Mouse (Mus musculus) heart, postnatal 0 days (tissue): ENCODE data around the gene Nrp1. TPM values are rescaled to one million over a fixed set of nuclear protein-coding genes. Genes with fewer than 3 reads are reported as not detected.
A peak's percentile ranks its signal among the peaks of the same experiment; 100 is the strongest.

Source experiments
- ATAC-seq: fragments of 200-750 bp; cut with Nextera tagmentation; 2 replicates; pipeline ENCODE4 v1.8.0; 2017; ENCODE audit warnings: low read depth, moderate number of reproducible peaks, moderate library complexity; ENCODE audit not compliant: insufficient read depth
- DNase-seq: peaks from one replicate; pipeline ENCODE4 v3.0.0-alpha.2; 2016; ENCODE audit warnings: low spot score
- H3K27ac ChIP-seq: fragments of 300-500 bp; sonication (generic); 2 replicates; pipeline ENCODE4 v1.5.1; 2014; ENCODE audit warnings: low read depth, mild to moderate bottlenecking
- H3K27me3 ChIP-seq: fragments of 300-500 bp; sonication (generic); 2 replicates; pipeline ENCODE4 v1.6.1; 2014; ENCODE audit warnings: low read length, mixed read lengths; ENCODE audit not compliant: control insufficient read depth, insufficient read depth
- H3K36me3 ChIP-seq: fragments of 300-500 bp; sonication (generic); replicated peaks from 2 replicates; pipeline ENCODE4 v1.6.1; 2014; ENCODE audit warnings: low read length, mixed read lengths; ENCODE audit not compliant: control insufficient read depth, insufficient read depth
- H3K4me1 ChIP-seq: fragments of 300-500 bp; sonication (generic); 2 replicates; pipeline ENCODE4 v1.6.1; 2014; ENCODE audit warnings: antibody characterized with exemption; ENCODE audit not compliant: control insufficient read depth, insufficient read depth
- H3K4me2 ChIP-seq: fragments of 300-500 bp; sonication (generic); 2 replicates; pipeline ENCODE4 v1.6.1; 2014; ENCODE audit warnings: low read depth, mild to moderate bottlenecking, low read length, moderate library complexity
- H3K4me3 ChIP-seq: fragments of 300-500 bp; sonication (generic); 2 replicates; pipeline ENCODE4 v1.5.1; 2014; ENCODE audit warnings: low read depth, low read length
- H3K9ac ChIP-seq: fragments of 300-500 bp; sonication (generic); replicated peaks from 2 replicates; pipeline ENCODE4 v1.6.1; 2014; ENCODE audit warnings: low read depth, low read length, mixed read lengths
- H3K9me3 ChIP-seq: fragments of 300-500 bp; sonication (generic); replicated peaks from 2 replicates; pipeline ENCODE4 v1.6.1; 2016; ENCODE audit warnings: low read length; ENCODE audit not compliant: control insufficient read depth
- CTCF ChIP-seq: IDR thresholded peaks from 2 replicates; pipeline ENCODE4 v1.5.1; 2016; ENCODE audit warnings: antibody characterized with exemption, control low read depth, low read depth
- EP300 ChIP-seq: IDR thresholded peaks from 2 replicates; pipeline ENCODE4 v1.6.1; 2016; ENCODE audit warnings: antibody characterized with exemption, low read depth
- WGBS: fragments of 180-500 bp; shearing (Covaris S2); extraction: QIAGEN DNeasy Blood & Tissue Kit; methylation state at CpG from one replicate; pipeline ENCODE4 v1.1.7; 2014; 5-methylcytosine and 5-hydroxymethylcytosine counted together
- polyA plus RNA-seq: library from polyadenylated mRNA; unstranded; fragments of >200 nt; fragmentation: Nextera tagmentation; extraction: Ambion mirVana; gene quantifications from 2 replicates; pipeline ENCODE4 v1.2.1, GENCODE M21; 2015
- total RNA-seq: library from RNA; depleted of rRNA; stranded (reverse); fragments of >200 nt; gene quantifications from 2 replicates; pipeline ENCODE4 v1.2.3, GENCODE M21; 2014; ENCODE audit warnings: low replicate concordance

Gene Nrp1
- total and polyA plus RNA-seq, 2 experiments from 2014 or later: 90.5 to 122 TPM

DNA sequence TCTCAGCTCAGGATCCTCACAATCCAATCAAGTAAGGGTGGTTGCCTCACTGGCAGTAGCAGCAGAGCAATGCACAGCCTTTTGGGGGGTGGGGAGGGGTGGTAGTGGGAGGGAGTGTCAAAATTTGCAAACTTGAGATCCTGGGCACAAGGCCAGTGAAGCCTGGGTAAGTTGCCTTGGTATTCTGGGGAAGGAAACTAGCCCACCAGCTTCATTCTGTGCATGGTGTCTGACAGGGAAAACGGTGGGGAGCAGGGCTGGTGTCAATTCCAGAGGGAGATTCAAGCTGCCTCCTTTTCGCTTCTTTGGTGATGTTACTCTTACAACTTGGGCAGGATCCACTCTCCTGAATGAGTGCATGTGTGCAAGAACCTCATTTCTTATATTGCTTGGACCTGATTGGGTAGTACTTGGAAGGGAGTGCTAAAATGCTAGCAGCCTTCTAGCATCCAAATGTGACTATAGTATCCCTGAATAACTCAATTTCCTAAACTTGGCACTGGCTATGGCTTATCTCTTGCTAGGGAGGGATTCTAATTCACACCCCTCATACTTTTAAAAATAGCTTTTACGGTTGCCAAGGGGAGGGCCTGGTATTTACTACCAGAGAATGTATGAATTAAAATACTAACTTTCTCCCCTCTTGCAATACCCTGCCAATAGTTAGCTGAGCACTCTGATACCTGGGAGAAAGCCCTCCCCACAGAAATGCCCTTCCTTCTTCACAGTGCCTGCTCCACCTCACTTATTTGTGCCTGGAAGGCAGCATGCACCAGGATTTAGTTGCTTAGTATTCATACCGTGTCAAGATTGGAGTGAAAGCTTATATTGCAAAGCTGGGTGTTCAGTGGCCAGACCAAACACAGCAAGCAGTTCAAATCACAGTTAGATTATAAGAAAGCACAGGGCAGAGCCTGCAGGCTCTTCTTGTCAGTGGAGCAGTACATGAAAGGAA is 57.6 kb downstream of the Nrp1 start:
- H3K4me2 ChIP-seq: peak overlapping the region; percentile 35
- peaks cover 60% of the 10 kb centered on the region for H3K4me1 ChIP-seq
- DNase-seq (peak; percentile 88), ATAC-seq (peak; percentile 77)
- H3K9me3 ChIP-seq: no peaks in the 10 kb centered on the region
- H3K27me3 ChIP-seq: no peaks in the 10 kb centered on the region
- H3K36me3 ChIP-seq: peaks cover 24% of the 10 kb centered on the region
- H3K4me3 ChIP-seq: no peak overlapping the region
- 10% methylated on average over 4 of the region's 4 CpGs for WGBS
- H3K9ac ChIP-seq: 0 out of 2 replicates have a peak overlapping the region, but pooled peaks have one; percentile 11
- TF ChIP-seq EP300 (no peak), CTCF (no peak)
- H3K27ac ChIP-seq: peak overlapping the region; percentile 80

- Histone ChIP-seq H3K27ac (peak overlapping the region; percentile 80), H3K4me2 (0 out of 2 replicates have a peak overlapping the region, but pooled peaks have one; percentile 35), H3K36me3 (peaks cover 31% of the 10 kb centered on the region), H3K4me3 (no peak overlapping the region), H3K27me3 (no peaks in the 10 kb centered on the region), H3K9me3 (no peaks in the 10 kb centered on the region), H3K4me1 (peaks cover 53% of the 10 kb centered on the region), H3K9ac (no peak overlapping the region)
- DNase-seq (no peak), ATAC-seq (no peak)
- 26% methylated on average over 2 of the region's 2 CpGs for WGBS
- TF ChIP-seq CTCF: no peak
- no peak for TF ChIP-seq EP300
These were observed 58.5 kb downstream of the Nrp1 start for GRCm38 (mm10) chr8:128416896-128417295.

DNA sequence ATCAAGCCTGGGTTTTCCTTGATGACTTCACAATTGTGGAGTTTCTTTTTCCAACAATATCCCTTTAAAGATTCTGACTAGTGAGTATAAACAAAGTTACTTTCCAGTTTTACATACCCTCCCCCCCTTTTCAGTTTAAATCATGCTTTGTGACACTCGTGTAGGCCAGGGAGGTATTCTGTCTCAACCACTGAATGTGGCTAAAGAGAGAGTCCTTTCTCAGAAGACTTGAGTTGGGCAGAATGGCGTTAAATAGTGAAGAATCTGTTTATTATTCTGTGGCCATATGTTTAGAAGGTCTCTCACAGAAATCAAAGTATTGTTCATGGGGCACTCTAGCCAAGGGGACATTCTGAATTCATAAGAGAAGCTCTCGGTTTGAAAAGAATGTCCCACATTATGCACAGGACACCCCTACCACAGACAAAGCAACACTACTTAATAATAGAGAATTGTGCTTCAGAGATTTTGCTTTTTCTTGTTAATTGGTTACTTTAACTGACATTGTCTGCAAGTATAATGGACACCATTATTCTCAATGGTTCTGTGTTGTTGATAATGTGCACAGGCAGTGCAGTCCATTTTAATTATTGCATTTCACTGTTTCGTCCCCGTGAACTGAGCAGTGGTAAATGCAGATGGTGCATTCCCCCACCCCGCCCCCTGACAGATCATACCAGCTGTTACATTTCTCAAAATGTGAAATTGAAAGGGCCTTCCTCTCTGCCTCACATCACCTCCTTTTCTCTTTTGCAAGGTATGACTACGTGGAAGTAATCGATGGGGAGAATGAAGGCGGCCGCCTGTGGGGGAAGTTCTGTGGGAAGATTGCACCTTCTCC is 59.8 kb downstream of the Nrp1 start:
- Histone ChIP-seq H3K4me2 (no peak overlapping the region), H3K36me3 (peaks cover 44% of the 10 kb centered on the region), H3K4me3 (no peak overlapping the region), H3K27ac (no peak overlapping the region), H3K27me3 (no peaks in the 10 kb centered on the region), H3K4me1 (peaks cover 51% of the 10 kb centered on the region), H3K9me3 (no peaks in the 10 kb centered on the region), H3K9ac (no peak overlapping the region)
- no peak for DNase-seq
- TF ChIP-seq EP300 (no peak), CTCF (no peak)
- ATAC-seq: no peak
- 85% methylated on average over 10 of the region's 10 CpGs for WGBS

GRCm38 (mm10) chr8:128419984-128420383 is 61.6 kb downstream of the Nrp1 start:
- ATAC-seq (no peak), DNase-seq (no peak)
- Histone ChIP-seq H3K9ac (no peak overlapping the region), H3K4me3 (no peak overlapping the region), H3K36me3 (peaks cover 55% of the 10 kb centered on the region), H3K27me3 (no peaks in the 10 kb centered on the region), H3K4me2 (no peak overlapping the region), H3K9me3 (no peaks in the 10 kb centered on the region), H3K27ac (no peak overlapping the region), H3K4me1 (peaks cover 40% of the 10 kb centered on the region)
- TF ChIP-seq EP300 (no peak), CTCF (no peak)

DNA sequence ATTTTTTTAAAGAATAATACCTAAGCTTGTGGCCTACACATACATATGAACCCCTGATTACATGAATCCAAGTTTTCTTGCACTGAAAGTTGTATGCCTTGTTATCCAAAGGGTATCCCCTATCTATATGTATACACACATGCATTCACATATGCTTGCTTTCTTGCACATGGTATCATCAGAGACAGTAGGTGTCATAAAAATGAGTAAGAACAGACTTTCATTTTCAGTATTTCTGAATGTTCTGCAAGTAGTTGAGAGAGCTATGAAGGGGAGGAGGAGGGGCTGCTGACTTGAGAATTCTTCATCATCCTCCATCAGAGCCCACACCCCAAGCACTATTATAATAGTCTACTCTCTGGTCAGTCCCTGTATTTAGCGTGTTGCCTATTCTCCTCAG is 62.0 kb downstream of the Nrp1 start:
- no peak overlapping the region for H3K9ac ChIP-seq
- H3K4me1 ChIP-seq: peaks cover 36% of the 10 kb centered on the region
- no peak for DNase-seq
- ATAC-seq: no peak
- H3K4me2 ChIP-seq: no peak overlapping the region
- H3K27me3 ChIP-seq: no peaks in the 10 kb centered on the region
- no peaks in the 10 kb centered on the region for H3K9me3 ChIP-seq
- TF ChIP-seq CTCF (no peak), EP300 (no peak)
- WGBS: 86% methylated on average over 1 of the region's 1 CpGs
- H3K27ac ChIP-seq: no peak overlapping the region; the same call in 1 of the 2 replicates
- H3K36me3 ChIP-seq: peaks cover 57% of the 10 kb centered on the region
- H3K4me3 ChIP-seq: no peak overlapping the region
